Mouse (Mus musculus) CH12.LX (cell line): Measurements from ENCODE around the gene Eef2kmt. TPM values are rescaled to one million over a fixed set of nuclear protein-coding genes. Genes with fewer than 3 reads are reported as not detected.

Experiments used
- DNase-seq: peaks from one replicate; pipeline ENCODE4 v3.0.0-alpha.2; 2013; ENCODE audit errors: extremely low read depth
- H3K27ac ChIP-seq: 2 replicates; pipeline ENCODE4 v1.5.1; 2012; ENCODE audit warnings: low read depth, mild to moderate bottlenecking, control low read depth, moderate library complexity; ENCODE audit not compliant: insufficient read depth
- H3K27me3 ChIP-seq: replicated peaks from 2 replicates; pipeline ENCODE3; 2012; ENCODE audit warnings: inconsistent platforms
- H3K36me3 ChIP-seq, 2 experiments: replicated peaks in 1 of 2; 2 replicates each; pipeline versions ENCODE3 to v1.6.1; 2012; ENCODE audit warnings: inconsistent platforms in 1 of 2, low read length in 1 of 2, mild to moderate bottlenecking in 1 of 2, mixed read lengths in 1 of 2, moderate library complexity in 1 of 2; ENCODE audit not compliant: control insufficient read depth in 1 of 2, insufficient read depth in 1 of 2
- H3K4me1 ChIP-seq, 2 experiments: 2 replicates each; pipeline ENCODE4 v1.6.1; 2012; ENCODE audit warnings: inconsistent platforms in 1 of 2, moderate library complexity in 1 of 2; ENCODE audit not compliant: insufficient read depth in 2 of 2, control insufficient read depth in 1 of 2
- H3K4me2 ChIP-seq: 2 replicates; pipeline ENCODE4 v1.6.1; 2012; ENCODE audit warnings: low read depth, mild to moderate bottlenecking, control low read depth; ENCODE audit not compliant: poor library complexity, insufficient read depth, severe bottlenecking
- H3K4me3 ChIP-seq, 3 experiments: fragments of 150-350 bp in 1 of 3; sonication (generic) in 1 of 3; replicated peaks in 1 of 3; 2 replicates each; pipeline versions ENCODE3 to v1.5.1; 2011 to 2012; ENCODE audit warnings: low read depth in 2 of 3, low read length in 2 of 3, mild to moderate bottlenecking in 2 of 3, moderate library complexity in 2 of 3, control low read depth in 1 of 3, improper control_type of control experiment in 1 of 3, inconsistent platforms in 1 of 3, mixed read lengths in 1 of 3; ENCODE audit not compliant: poor library complexity in 1 of 3
- H3K79me2 ChIP-seq: replicated peaks from 2 replicates; pipeline ENCODE4 v1.6.1; 2012; ENCODE audit warnings: mild to moderate bottlenecking, moderate library complexity; ENCODE audit not compliant: control insufficient read depth, poor library complexity, insufficient read depth, severe bottlenecking; ENCODE audit errors: extremely low read depth
- H3K9ac ChIP-seq: 2 replicates; pipeline ENCODE4 v1.6.1; 2012; ENCODE audit warnings: low read depth, mild to moderate bottlenecking, control low read depth, moderate library complexity; ENCODE audit not compliant: insufficient read depth
- H3K9me3 ChIP-seq: replicated peaks from 2 replicates; pipeline ENCODE3; 2012; ENCODE audit warnings: low read length, inconsistent platforms, mixed read lengths
- BHLHE40 ChIP-seq: IDR thresholded peaks from 2 replicates; pipeline ENCODE4 v1.6.1; 2011; ENCODE audit warnings: mild to moderate bottlenecking, low read depth, low read length, improper control_type of control experiment
- CHD1 ChIP-seq: IDR thresholded peaks from 2 replicates; pipeline ENCODE4 v1.6.1; 2012; ENCODE audit warnings: low read depth, low read length, improper control_type of control experiment, inconsistent platforms
- CHD2 ChIP-seq: IDR thresholded peaks from 2 replicates; pipeline ENCODE4 v1.6.1; 2011; ENCODE audit warnings: low read length, improper control_type of control experiment
- CTCF ChIP-seq, 2 experiments: IDR thresholded peaks in 1 of 2; conservative IDR thresholded peaks in 1 of 2; 2 replicates each; pipeline ENCODE4 v1.5.1; 2011 to 2012; ENCODE audit warnings: low read depth in 2 of 2, low read length in 2 of 2, improper control_type of control experiment in 1 of 2, inconsistent platforms in 1 of 2, mild to moderate bottlenecking in 1 of 2, moderate library complexity in 1 of 2
- E2F4 ChIP-seq: IDR thresholded peaks from 2 replicates; pipeline ENCODE4 v1.6.1; 2011; ENCODE audit warnings: low read depth, low read length, improper control_type of control experiment; ENCODE audit not compliant: insufficient replicate concordance
- ELF1 ChIP-seq: IDR thresholded peaks from 2 replicates; pipeline ENCODE4 v1.6.1; 2014; ENCODE audit warnings: low read depth, mild to moderate bottlenecking, inconsistent platforms, low read length, improper control_type of control experiment
- EP300 ChIP-seq: IDR thresholded peaks from 2 replicates; pipeline ENCODE4 v1.6.1; 2011; ENCODE audit warnings: low read length, improper control_type of control experiment
- ETS1 ChIP-seq: conservative IDR thresholded peaks from 2 replicates; pipeline ENCODE4 v1.6.1; 2012; ENCODE audit warnings: low read depth, mild to moderate bottlenecking, inconsistent platforms, low read length, improper control_type of control experiment, moderate library complexity
- GABPA ChIP-seq: IDR thresholded peaks from 2 replicates; pipeline ENCODE4 v1.6.1; 2012; ENCODE audit warnings: low read depth, low read length, improper control_type of control experiment, inconsistent platforms; ENCODE audit not compliant: insufficient replicate concordance
- HCFC1 ChIP-seq: IDR thresholded peaks from 2 replicates; pipeline ENCODE4 v1.6.1; 2012; ENCODE audit warnings: low read depth, mild to moderate bottlenecking, inconsistent platforms, low read length, improper control_type of control experiment
- IRF4 ChIP-seq: IDR thresholded peaks from 2 replicates; pipeline ENCODE4 v1.6.1; 2014; ENCODE audit warnings: low read depth, mild to moderate bottlenecking, inconsistent platforms, low read length, improper control_type of control experiment
- JUN ChIP-seq: IDR thresholded peaks from 2 replicates; pipeline ENCODE4 v1.6.1; 2011; ENCODE audit warnings: low read depth, mild to moderate bottlenecking, low read length, improper control_type of control experiment, moderate library complexity; ENCODE audit not compliant: insufficient read depth
- JUND ChIP-seq: conservative IDR thresholded peaks from 2 replicates; pipeline ENCODE4 v1.6.1; 2011; ENCODE audit warnings: low read depth, low read length, improper control_type of control experiment
- KAT2A ChIP-seq: IDR thresholded peaks from 2 replicates; pipeline ENCODE4 v1.6.1; 2012; ENCODE audit warnings: low read length, improper control_type of control experiment, inconsistent platforms; ENCODE audit not compliant: insufficient replicate concordance
- MAFK ChIP-seq: IDR thresholded peaks from 2 replicates; pipeline ENCODE4 v1.6.1; 2011; ENCODE audit warnings: low read length, improper control_type of control experiment; ENCODE audit not compliant: insufficient replicate concordance
- MAX ChIP-seq: IDR thresholded peaks from 2 replicates; pipeline ENCODE4 v1.6.1; 2011; ENCODE audit warnings: low read length, improper control_type of control experiment
- MAZ ChIP-seq: IDR thresholded peaks from 2 replicates; pipeline ENCODE4 v1.6.1; 2012; ENCODE audit warnings: low read depth, mild to moderate bottlenecking, inconsistent platforms, low read length, improper control_type of control experiment, moderate library complexity
- MEF2A ChIP-seq: IDR thresholded peaks from 2 replicates; pipeline ENCODE4 v1.6.1; 2014; ENCODE audit warnings: low read depth, mild to moderate bottlenecking, inconsistent platforms, low read length, improper control_type of control experiment, borderline replicate concordance
- MXI1 ChIP-seq: IDR thresholded peaks from 2 replicates; pipeline ENCODE4 v1.6.1; 2011; ENCODE audit warnings: mild to moderate bottlenecking, low read depth, low read length, improper control_type of control experiment
- MYC ChIP-seq: IDR thresholded peaks from 2 replicates; pipeline ENCODE4 v1.6.1; 2011; ENCODE audit warnings: low read depth, mild to moderate bottlenecking, improper control_type of control experiment, low read length
- NELFE ChIP-seq: IDR thresholded peaks from 2 replicates; pipeline ENCODE4 v1.6.1; 2011; ENCODE audit warnings: low read depth, low read length, improper control_type of control experiment
- NRF1 ChIP-seq: IDR thresholded peaks from 2 replicates; pipeline ENCODE4 v1.6.1; 2014; ENCODE audit warnings: low read depth, mild to moderate bottlenecking, inconsistent platforms, low read length, improper control_type of control experiment, moderate library complexity
- PAX5 ChIP-seq: IDR thresholded peaks from 2 replicates; pipeline ENCODE4 v1.6.1; 2012; ENCODE audit warnings: low read length, inconsistent platforms, mixed read lengths
- POLR2A ChIP-seq: IDR thresholded peaks from 2 replicates; pipeline ENCODE4 v1.6.1; 2011; ENCODE audit warnings: low read depth, mild to moderate bottlenecking, improper control_type of control experiment, low read length
- POLR2AphosphoS2 ChIP-seq: IDR thresholded peaks from 2 replicates; pipeline ENCODE4 v1.6.1; 2011; ENCODE audit warnings: low read depth, low read length, improper control_type of control experiment
- RAD21 ChIP-seq: IDR thresholded peaks from 2 replicates; pipeline ENCODE4 v1.6.1; 2011; ENCODE audit warnings: low read depth, mild to moderate bottlenecking, low read length, improper control_type of control experiment, moderate library complexity
- RCOR1 ChIP-seq: conservative IDR thresholded peaks from 2 replicates; pipeline ENCODE4 v1.6.1; 2012; ENCODE audit warnings: low read depth, mild to moderate bottlenecking, inconsistent platforms, low read length, improper control_type of control experiment
- SIN3A ChIP-seq: IDR thresholded peaks from 2 replicates; pipeline ENCODE4 v1.6.1; 2012; ENCODE audit warnings: low read length, improper control_type of control experiment, inconsistent platforms
- SMC3 ChIP-seq: IDR thresholded peaks from 2 replicates; pipeline ENCODE4 v1.6.1; 2011; ENCODE audit warnings: low read depth, low read length, improper control_type of control experiment
- TBP ChIP-seq: conservative IDR thresholded peaks from 2 replicates; pipeline ENCODE4 v1.6.1; 2011; ENCODE audit warnings: low read depth, low read length, improper control_type of control experiment
- TCF12 ChIP-seq: IDR thresholded peaks from 2 replicates; pipeline ENCODE4 v1.6.1; 2014; ENCODE audit warnings: low read depth, mild to moderate bottlenecking, inconsistent platforms, low read length, improper control_type of control experiment
- UBTF ChIP-seq: IDR thresholded peaks from 2 replicates; pipeline ENCODE4 v1.6.1; 2012; ENCODE audit warnings: low read depth, mild to moderate bottlenecking, inconsistent platforms, low read length, improper control_type of control experiment, moderate library complexity
- USF1 ChIP-seq: IDR thresholded peaks from 2 replicates; pipeline ENCODE4 v1.6.1; 2014; ENCODE audit warnings: low read depth, mild to moderate bottlenecking, inconsistent platforms, low read length, improper control_type of control experiment
- USF2 ChIP-seq: conservative IDR thresholded peaks from 2 replicates; pipeline ENCODE4 v1.6.1; 2011; ENCODE audit warnings: low read depth, low read length, improper control_type of control experiment
- ZC3H11A ChIP-seq: IDR thresholded peaks from 2 replicates; pipeline ENCODE4 v1.6.1; 2012; ENCODE audit warnings: low read depth, mild to moderate bottlenecking, inconsistent platforms, low read length, improper control_type of control experiment
- ZKSCAN1 ChIP-seq: IDR thresholded peaks from 2 replicates; pipeline ENCODE4 v1.6.1; 2012; ENCODE audit warnings: low read depth, inconsistent platforms, low read length, improper control_type of control experiment, borderline replicate concordance
- ZMIZ1 ChIP-seq: IDR thresholded peaks from 2 replicates; pipeline ENCODE4 v1.6.1; 2012; ENCODE audit warnings: low read depth, mild to moderate bottlenecking, inconsistent platforms, low read length, improper control_type of control experiment
- ZNF384 ChIP-seq: IDR thresholded peaks from 2 replicates; pipeline ENCODE4 v1.6.1; 2012; ENCODE audit warnings: low read depth, low read length, improper control_type of control experiment, inconsistent platforms
- dilution Hi-C: fragments of 300-500 bp; cut with MboI; formaldehyde crosslinking; loops from 2 replicates; pipeline ENCODE4 v1.14.3; 2020; ENCODE audit warnings: low sequenced_read_pairs; ENCODE audit not compliant: extremely low pct_unique_long_range_greater_than_20kb, extremely low pct_ligation_motif_present
- in situ Hi-C: fragments of 300-500 bp; cut with MboI; formaldehyde crosslinking; loops from 3 replicates; pipeline ENCODE4 v1.14.3; 2019; ENCODE audit warnings: low sequenced_read_pairs, low pct_ligation_motif_present, low pct_unique_long_range_greater_than_20kb, mixed read lengths
- polyA plus RNA-seq: library from polyadenylated mRNA; unstranded; fragments of >175 nt; gene quantifications from 2 replicates; pipeline ENCODE4 v1.2.1, GENCODE M21; 2012; ENCODE audit warnings: low read depth; ENCODE audit not compliant: insufficient read length
- total RNA-seq, 2 experiments: library from RNA; depleted of rRNA; stranded (reverse); fragments of 300-350 nt in 1 of 2; fragments of >200 nt in 1 of 2; gene quantifications; 2 replicates each; pipeline ENCODE4 v1.2.3; 2012 to 2014

Eef2kmt gene
- total RNA-seq (2012; rRNA removed): 38.5 and 39.5 TPM in 2 replicates
- total RNA-seq (2014; rRNA removed): 35.8 and 39.8 TPM in 2 replicates
- polyA plus RNA-seq: 38.3 and 41.6 TPM in 2 replicates

- Histone ChIP-seq H3K4me1 (peaks cover 3 to 18% of the 10 kb centered on the region in 2 experiments; a peak in 3 of 4 replicates), H3K27ac (peak within 1 kb of the TSS; percentile 12; the same call in 1 of the 2 replicates), H3K9me3 (no peaks in the 10 kb centered on the region), H3K27me3 (no peaks in the 10 kb centered on the region), H3K9ac (peak within 1 kb of the TSS; percentile 75), H3K79me2 (no peaks in the 10 kb centered on the region; the same call in 1 of the 2 replicates), H3K4me3 (peak within 1 kb of the TSS; percentile 57 to 77 (median 61)), H3K36me3 (peaks cover 7 to 27% of the 10 kb centered on the region in 2 experiments), H3K4me2 (peak within 1 kb of the TSS; percentile 79)
- TF ChIP-seq TCF12: peak; percentile 94
- no peak for TF ChIP-seq JUN
- TF ChIP-seq MAX: peak; percentile 92
- no peak for TF ChIP-seq TBP
- TF ChIP-seq NRF1: peak; percentile 54
- peak; percentile 77 for TF ChIP-seq CHD2
- TF ChIP-seq UBTF: peak; percentile 88; the same call in 1 of the 2 replicates
- TF ChIP-seq RAD21: no peak; the same call in 1 of the 2 replicates
- no peak; the same call in 1 of the 2 replicates for TF ChIP-seq RCOR1
- TF ChIP-seq ZNF384: peak; percentile 20; the same call in 1 of the 2 replicates
- TF ChIP-seq MXI1: peak; percentile 98
- TF ChIP-seq POLR2AphosphoS2: 0 out of 2 replicates have a peak, but pooled peaks have one; percentile 58
- TF ChIP-seq BHLHE40: peak; percentile 57; the same call in 1 of the 2 replicates
- TF ChIP-seq ELF1: peak; percentile 86
- TF ChIP-seq MYC: peak; percentile 85
- TF ChIP-seq ZC3H11A: no peak
- TF ChIP-seq ZMIZ1: peak; percentile 88
- peak; percentile 76 for TF ChIP-seq IRF4
- peak; percentile 42; the same call in 1 of the 2 replicates for TF ChIP-seq USF1
- TF ChIP-seq GABPA: no peak
- TF ChIP-seq KAT2A: no peak
- no peak for TF ChIP-seq JUND
- TF ChIP-seq ETS1: peak; percentile 31; the same call in 1 of the 2 replicates
- TF ChIP-seq MAZ: peak; percentile 87
- TF ChIP-seq E2F4: 0 out of 2 replicates have a peak, but pooled peaks have one; percentile 21
- no peak for TF ChIP-seq PAX5
- peak; percentile 18 for TF ChIP-seq SMC3
- TF ChIP-seq NELFE: peak; percentile 91
- TF ChIP-seq CTCF (conservative IDR thresholded peaks at IDR 0.05 in 1 of 2, IDR thresholded peaks at IDR 0.05 in 1 of 2; ENCODE audit: low read depth in 2 of 2, low read length in 2 of 2): peak in 1 of 2 experiments; percentile 95; a peak in 2 of 4 replicates
- peak; percentile 66; the same call in 1 of the 2 replicates for TF ChIP-seq MEF2A
- no peak for TF ChIP-seq MAFK
- TF ChIP-seq SIN3A: peak; percentile 91
- TF ChIP-seq POLR2A: peak; percentile 89
- no peak for TF ChIP-seq EP300
- TF ChIP-seq USF2: no peak
- TF ChIP-seq ZKSCAN1: no peak
- TF ChIP-seq HCFC1: peak; percentile 75
- TF ChIP-seq CHD1: no peak
- DNase-seq: peak; percentile 99
- in situ Hi-C loops: no loop called here
- dilution Hi-C loops: no loop called here
Observed at GRCm38 (mm10) chr16:5255779-5256496, at the start of gene Eef2kmt. Gene Eef2kmt, minus strand, starts transcription at chr16:5255983.
